Mouse (Mus musculus): Measurements from ENCODE around the gene Spock1. TPM values are rescaled to one million over a fixed set of nuclear protein-coding genes. Genes with fewer than 3 reads are reported as not detected.

Gene Spock1
- polyA plus RNA-seq, 1 experiment from 2014 or later: 48.1 TPM

GRCm38 (mm10) chr13:57779146-57779545 lies 129.0 kb downstream of the Spock1 start:
- Histone ChIP-seq H3K4me1 (replicated peaks; ENCODE audit: control insufficient read depth, insufficient read depth, low read length) (peaks cover 4% of the 10 kb centered on the region), H3K4me2 (ENCODE audit: low read length) (no peak overlapping the region), H3K9me3 (ENCODE audit: control insufficient read depth, low read length) (no peaks in the 10 kb centered on the region), H3K9ac (replicated peaks; ENCODE audit: low read depth, low read length) (no peak overlapping the region), H3K27ac (ENCODE audit: low read length) (no peak overlapping the region), H3K27me3 (replicated peaks; ENCODE audit: control insufficient read depth, insufficient read depth, low read length) (no peaks in the 10 kb centered on the region), H3K4me3 (replicated peaks; ENCODE audit: low read length) (no peak overlapping the region), H3K36me3 (ENCODE audit: control insufficient read depth, insufficient read depth) (no peaks in the 10 kb centered on the region)
- no peak for ATAC-seq
- WGBS: 75% methylated on average over 4 of the region's 4 CpGs

- 38% methylated on average over 3 of the region's 3 CpGs for WGBS
- ATAC-seq: no peak
Observed at GRCm38 (mm10) chr13:57778524-57778923, 129.6 kb downstream of the Spock1 start.

GRCm38 (mm10) chr13:57771998-57772397 lies 136.1 kb downstream of the Spock1 start:
- Histone ChIP-seq H3K9me3 (ENCODE audit: control insufficient read depth, low read length) (no peaks in the 10 kb centered on the region), H3K27me3 (replicated peaks; ENCODE audit: control insufficient read depth, insufficient read depth, low read length) (no peaks in the 10 kb centered on the region), H3K27ac (ENCODE audit: low read length) (no peak overlapping the region), H3K9ac (replicated peaks; ENCODE audit: low read depth, low read length) (no peak overlapping the region), H3K4me3 (replicated peaks; ENCODE audit: low read length) (no peak overlapping the region), H3K36me3 (ENCODE audit: control insufficient read depth, insufficient read depth) (no peaks in the 10 kb centered on the region), H3K4me2 (ENCODE audit: low read length) (no peak overlapping the region), H3K4me1 (replicated peaks; ENCODE audit: control insufficient read depth, insufficient read depth, low read length) (no peaks in the 10 kb centered on the region)
- no peak for ATAC-seq
- 82% methylated on average over 6 of the region's 6 CpGs for WGBS

More at GRCm38 (mm10) chr13:57778524-57778923, 129.6 kb downstream of the Spock1 start:
- no peaks in the 10 kb centered on the region for H3K36me3 ChIP-seq (ENCODE audit: control insufficient read depth, insufficient read depth)
- H3K9ac ChIP-seq (replicated peaks; ENCODE audit: low read depth, low read length): no peak overlapping the region
- H3K4me3 ChIP-seq (replicated peaks; ENCODE audit: low read length): no peak overlapping the region
- no peak overlapping the region for H3K4me2 ChIP-seq (ENCODE audit: low read length)
- no peaks in the 10 kb centered on the region for H3K9me3 ChIP-seq (ENCODE audit: control insufficient read depth, low read length)
- H3K27ac ChIP-seq (ENCODE audit: low read length): no peak overlapping the region
- no peaks in the 10 kb centered on the region for H3K27me3 ChIP-seq (replicated peaks; ENCODE audit: control insufficient read depth, insufficient read depth, low read length)
- H3K4me1 ChIP-seq (replicated peaks; ENCODE audit: control insufficient read depth, insufficient read depth, low read length): peaks cover 4% of the 10 kb centered on the region

GRCm38 (mm10) chr13:57766721-57767120 lies 141.4 kb downstream of the Spock1 start:
- Histone ChIP-seq H3K36me3 (ENCODE audit: control insufficient read depth, insufficient read depth) (no peaks in the 10 kb centered on the region), H3K27me3 (replicated peaks; ENCODE audit: control insufficient read depth, insufficient read depth, low read length) (no peaks in the 10 kb centered on the region), H3K4me3 (replicated peaks; ENCODE audit: low read length) (no peak overlapping the region), H3K4me2 (ENCODE audit: low read length) (no peak overlapping the region), H3K27ac (ENCODE audit: low read length) (no peak overlapping the region), H3K9ac (replicated peaks; ENCODE audit: low read depth, low read length) (no peak overlapping the region), H3K9me3 (ENCODE audit: control insufficient read depth, low read length) (no peaks in the 10 kb centered on the region), H3K4me1 (replicated peaks; ENCODE audit: control insufficient read depth, insufficient read depth, low read length) (no peaks in the 10 kb centered on the region)
- no peak for ATAC-seq
- WGBS: 68% methylated on average over 3 of the region's 3 CpGs

- no peak for ATAC-seq
- Histone ChIP-seq H3K9ac (replicated peaks; ENCODE audit: low read depth, low read length) (no peak overlapping the region), H3K27ac (ENCODE audit: low read length) (no peak overlapping the region), H3K4me2 (ENCODE audit: low read length) (no peak overlapping the region), H3K9me3 (ENCODE audit: control insufficient read depth, low read length) (no peaks in the 10 kb centered on the region), H3K36me3 (ENCODE audit: control insufficient read depth, insufficient read depth) (no peaks in the 10 kb centered on the region), H3K4me1 (replicated peaks; ENCODE audit: control insufficient read depth, insufficient read depth, low read length) (peaks cover 4% of the 10 kb centered on the region; the same call in 1 of the 2 replicates), H3K27me3 (replicated peaks; ENCODE audit: control insufficient read depth, insufficient read depth, low read length) (no peaks in the 10 kb centered on the region), H3K4me3 (replicated peaks; ENCODE audit: low read length) (no peak overlapping the region)
- WGBS: 92% methylated on average over 5 of the region's 5 CpGs
Observed at GRCm38 (mm10) chr13:57761122-57761521, 147.0 kb downstream of the Spock1 start.

GRCm38 (mm10) chr13:57760618-57761017 lies 147.5 kb downstream of the Spock1 start:
- Histone ChIP-seq H3K9me3 (ENCODE audit: control insufficient read depth, low read length) (no peaks in the 10 kb centered on the region), H3K9ac (replicated peaks; ENCODE audit: low read depth, low read length) (no peak overlapping the region), H3K27ac (ENCODE audit: low read length) (no peak overlapping the region), H3K4me2 (ENCODE audit: low read length) (no peak overlapping the region), H3K27me3 (replicated peaks; ENCODE audit: control insufficient read depth, insufficient read depth, low read length) (no peaks in the 10 kb centered on the region), H3K4me1 (replicated peaks; ENCODE audit: control insufficient read depth, insufficient read depth, low read length) (peaks cover 4% of the 10 kb centered on the region; the same call in 1 of the 2 replicates), H3K36me3 (ENCODE audit: control insufficient read depth, insufficient read depth) (no peaks in the 10 kb centered on the region), H3K4me3 (replicated peaks; ENCODE audit: low read length) (no peak overlapping the region)
- WGBS: 84% methylated on average over 3 of the region's 3 CpGs
- no peak for ATAC-seq

- Histone ChIP-seq H3K36me3 (ENCODE audit: control insufficient read depth, insufficient read depth) (no peaks in the 10 kb centered on the region), H3K9me3 (ENCODE audit: control insufficient read depth, low read length) (no peaks in the 10 kb centered on the region), H3K4me3 (replicated peaks; ENCODE audit: low read length) (no peak overlapping the region), H3K4me2 (ENCODE audit: low read length) (no peak overlapping the region), H3K9ac (replicated peaks; ENCODE audit: low read depth, low read length) (no peak overlapping the region), H3K4me1 (replicated peaks; ENCODE audit: control insufficient read depth, insufficient read depth, low read length) (peaks cover 4% of the 10 kb centered on the region; the same call in 1 of the 2 replicates), H3K27ac (ENCODE audit: low read length) (0 out of 2 replicates have a peak overlapping the region, but pooled peaks have one; percentile 2), H3K27me3 (replicated peaks; ENCODE audit: control insufficient read depth, insufficient read depth, low read length) (no peaks in the 10 kb centered on the region)
- WGBS: 40% methylated on average over 3 of the region's 3 CpGs
- peak; percentile 54 for ATAC-seq
Observed at GRCm38 (mm10) chr13:57756316-57756715, 151.8 kb downstream of the Spock1 start.

- no peaks in the 10 kb centered on the region for H3K9me3 ChIP-seq (ENCODE audit: control insufficient read depth, low read length)
- no peak for ATAC-seq
- no peaks in the 10 kb centered on the region for H3K27me3 ChIP-seq (replicated peaks; ENCODE audit: control insufficient read depth, insufficient read depth, low read length)
- no peak overlapping the region for H3K4me3 ChIP-seq (replicated peaks; ENCODE audit: low read length)
- WGBS: 91% methylated on average over 7 of the region's 7 CpGs
- no peak overlapping the region for H3K27ac ChIP-seq (ENCODE audit: low read length)
- no peaks in the 10 kb centered on the region for H3K4me1 ChIP-seq (replicated peaks; ENCODE audit: control insufficient read depth, insufficient read depth, low read length)
- H3K9ac ChIP-seq (replicated peaks; ENCODE audit: low read depth, low read length): no peak overlapping the region
- H3K4me2 ChIP-seq (ENCODE audit: low read length): no peak overlapping the region
- no peaks in the 10 kb centered on the region for H3K36me3 ChIP-seq (ENCODE audit: control insufficient read depth, insufficient read depth)
Observed at GRCm38 (mm10) chr13:57750831-57751230, 157.3 kb downstream of the Spock1 start.

GRCm38 (mm10) chr13:57744667-57745066 lies 163.5 kb downstream of the Spock1 start:
- H3K9ac ChIP-seq (replicated peaks; ENCODE audit: low read depth, low read length): no peak overlapping the region
- ATAC-seq: no peak
- 0 out of 2 replicates have a peak, but pooled peaks cover 2% of the 10 kb centered on the region for H3K4me1 ChIP-seq (replicated peaks; ENCODE audit: control insufficient read depth, insufficient read depth, low read length)
- no peaks in the 10 kb centered on the region for H3K36me3 ChIP-seq (ENCODE audit: control insufficient read depth, insufficient read depth)
- no peaks in the 10 kb centered on the region for H3K27me3 ChIP-seq (replicated peaks; ENCODE audit: control insufficient read depth, insufficient read depth, low read length)
- no peak overlapping the region for H3K4me3 ChIP-seq (replicated peaks; ENCODE audit: low read length)
- H3K27ac ChIP-seq (ENCODE audit: low read length): no peak overlapping the region
- no peaks in the 10 kb centered on the region for H3K9me3 ChIP-seq (ENCODE audit: control insufficient read depth, low read length)
- 76% methylated on average over 3 of the region's 3 CpGs for WGBS
- no peak overlapping the region for H3K4me2 ChIP-seq (ENCODE audit: low read length)

- H3K9me3 ChIP-seq (ENCODE audit: control insufficient read depth, low read length): no peaks in the 10 kb centered on the region
- no peak overlapping the region for H3K9ac ChIP-seq (replicated peaks; ENCODE audit: low read depth, low read length)
- WGBS: 47% methylated on average over 6 of the region's 6 CpGs
- H3K36me3 ChIP-seq (ENCODE audit: control insufficient read depth, insufficient read depth): no peaks in the 10 kb centered on the region
- ATAC-seq: no peak
- H3K4me1 ChIP-seq (replicated peaks; ENCODE audit: control insufficient read depth, insufficient read depth, low read length): 0 out of 2 replicates have a peak, but pooled peaks cover 2% of the 10 kb centered on the region
- no peak overlapping the region for H3K27ac ChIP-seq (ENCODE audit: low read length)
- no peak overlapping the region for H3K4me2 ChIP-seq (ENCODE audit: low read length)
- H3K4me3 ChIP-seq (replicated peaks; ENCODE audit: low read length): no peak overlapping the region
- H3K27me3 ChIP-seq (replicated peaks; ENCODE audit: control insufficient read depth, insufficient read depth, low read length): no peaks in the 10 kb centered on the region
Observed at GRCm38 (mm10) chr13:57741186-57741585, 166.9 kb downstream of the Spock1 start.
